Mouse (Mus musculus): ENCODE measurements around the gene Ctbs.

GRCm38 (mm10) chr3:146436114-146436513 is 13.5 kb upstream of the Ctbs start:
- no peak for TF ChIP-seq POLR2A (IDR thresholded peaks at IDR 0.05; ENCODE audit: insufficient read depth, low read depth, low read length)
- no peak for TF ChIP-seq CTCF (IDR thresholded peaks at IDR 0.05; ENCODE audit: insufficient read depth, low read depth, low read length)

Measured in olfactory bulb, adult 2 months (tissue).